Mouse (Mus musculus): ENCODE results near the gene Igdcc4. TPM values are rescaled to one million over a fixed set of nuclear protein-coding genes. Genes with fewer than 3 reads are reported as not detected.

Igdcc4 gene
- polyA plus RNA-seq, 1 experiment from 2014 or later: 15.7 TPM

DNA sequence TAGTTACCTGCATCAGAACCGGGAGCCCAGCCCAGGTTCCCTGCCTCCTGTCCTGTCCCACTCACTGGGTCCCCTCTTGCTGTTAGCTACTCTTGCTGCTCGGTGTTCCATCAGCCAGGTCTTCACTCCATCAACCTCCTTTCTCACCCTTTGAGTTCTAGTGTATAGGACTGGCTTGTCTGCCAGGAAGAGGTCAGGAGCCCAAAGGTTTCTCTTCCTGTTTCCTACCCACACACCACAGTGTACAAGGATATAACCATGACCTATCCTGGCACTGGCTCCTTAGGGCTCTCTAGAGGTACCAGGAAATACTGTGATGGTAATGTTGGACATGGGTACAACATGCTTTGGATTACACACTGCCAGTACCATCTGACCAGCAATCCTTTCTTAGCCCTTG lies 12.4 kb downstream of the Igdcc4 start:
- Histone ChIP-seq H3K4me3 (replicated peaks) (no peak overlapping the region), H3K4me1 (replicated peaks) (peaks cover 13% of the 10 kb centered on the region), H3K27me3 (no peaks in the 10 kb centered on the region), H3K27ac (no peak overlapping the region), H3K9ac (replicated peaks) (no peak overlapping the region), H3K36me3 (peaks cover 27% of the 10 kb centered on the region), H3K4me2 (no peak overlapping the region), H3K9me3 (no peaks in the 10 kb centered on the region)
- ATAC-seq (ENCODE audit: insufficient number of reproducible peaks, insufficient read depth, low FRiP score, low TSS enrichment, low read depth): no peak
- 96% methylated on average over 2 of the region's 2 CpGs for WGBS

DNA sequence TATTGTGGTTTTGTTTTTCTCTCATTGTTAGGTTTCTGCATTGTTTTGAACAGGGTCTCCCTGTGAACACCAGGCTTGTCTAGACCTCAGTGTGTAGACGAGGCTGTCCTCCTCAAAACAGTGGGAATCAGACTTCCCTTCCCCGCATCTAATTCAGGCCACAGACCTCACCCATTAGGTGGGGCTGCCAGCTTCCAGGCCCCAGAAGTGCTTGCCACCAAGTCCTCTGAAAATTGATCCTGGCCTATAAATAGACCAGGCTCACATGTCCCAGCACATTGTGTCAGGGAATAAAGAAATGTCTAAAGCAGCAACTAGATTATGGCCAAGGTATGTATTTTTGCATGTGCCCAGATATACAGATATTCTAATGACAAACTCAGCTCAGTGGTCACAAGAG lies 14.6 kb downstream of the Igdcc4 start:
- WGBS: 68% methylated on average over 2 of the region's 2 CpGs
- H3K4me1 ChIP-seq (replicated peaks): no peaks in the 10 kb centered on the region
- no peak overlapping the region for H3K9ac ChIP-seq (replicated peaks)
- H3K4me2 ChIP-seq: no peak overlapping the region
- H3K9me3 ChIP-seq: no peaks in the 10 kb centered on the region
- no peaks in the 10 kb centered on the region; the same call in 1 of the 2 replicates for H3K27me3 ChIP-seq
- H3K4me3 ChIP-seq (replicated peaks): no peak overlapping the region
- no peak overlapping the region for H3K27ac ChIP-seq
- no peak for ATAC-seq (ENCODE audit: insufficient number of reproducible peaks, insufficient read depth, low FRiP score, low TSS enrichment, low read depth)
- peaks cover 33% of the 10 kb centered on the region for H3K36me3 ChIP-seq

DNA sequence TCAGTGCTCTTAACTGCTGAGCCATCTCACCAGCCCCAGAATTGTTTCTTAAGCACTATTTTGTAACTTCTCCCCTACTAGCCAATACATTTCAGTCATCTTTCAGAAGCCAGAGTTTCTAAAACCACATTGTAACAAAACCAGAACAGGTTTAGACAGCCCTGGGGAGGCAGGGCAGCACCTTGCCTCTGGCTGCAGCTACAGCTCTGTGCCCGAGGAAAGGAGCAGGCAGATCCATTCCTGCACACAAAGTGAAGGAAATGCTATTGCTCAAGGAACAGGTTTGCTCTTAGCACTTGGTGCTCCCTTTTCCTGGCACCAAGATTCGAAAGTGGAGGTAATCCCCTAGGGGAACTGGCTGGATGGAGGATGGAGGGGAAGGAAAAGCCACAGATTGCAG lies 16.2 kb downstream of the Igdcc4 start:
- H3K27ac ChIP-seq: no peak overlapping the region
- WGBS: 62% methylated on average over 2 of the region's 2 CpGs
- 0 out of 2 replicates have a peak, but pooled peaks cover 1% of the 10 kb centered on the region for H3K4me1 ChIP-seq (replicated peaks)
- peaks cover 33% of the 10 kb centered on the region for H3K36me3 ChIP-seq
- no peak overlapping the region for H3K4me2 ChIP-seq
- no peak overlapping the region for H3K9ac ChIP-seq (replicated peaks)
- no peak overlapping the region for H3K4me3 ChIP-seq (replicated peaks)
- ATAC-seq (ENCODE audit: insufficient number of reproducible peaks, insufficient read depth, low FRiP score, low TSS enrichment, low read depth): no peak
- no peaks in the 10 kb centered on the region for H3K9me3 ChIP-seq
- peaks cover 12% of the 10 kb centered on the region for H3K27me3 ChIP-seq

DNA sequence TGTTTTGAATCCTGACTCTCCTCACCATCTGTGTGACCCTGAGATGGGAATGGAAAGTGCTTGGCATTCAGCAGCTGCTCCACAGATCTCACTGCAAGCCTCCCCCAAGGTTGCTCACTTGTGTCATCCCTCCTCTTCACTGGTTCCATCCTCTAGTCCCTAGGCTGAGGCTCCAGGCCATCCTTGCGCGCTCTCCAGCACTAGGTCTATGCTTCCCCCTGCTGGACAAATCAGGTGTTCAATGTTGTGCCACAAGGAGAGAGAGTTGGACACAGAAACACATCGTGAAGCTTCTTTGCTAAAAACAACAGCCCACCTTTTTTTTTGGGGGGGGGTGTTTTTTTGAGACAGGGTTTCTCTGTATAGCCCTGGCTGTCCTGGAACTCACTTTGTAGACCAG lies 19.6 kb downstream of the Igdcc4 start:
- H3K27ac ChIP-seq: no peak overlapping the region
- H3K9ac ChIP-seq (replicated peaks): no peak overlapping the region
- no peak overlapping the region for H3K4me3 ChIP-seq (replicated peaks)
- peak; percentile 69; the same call in 1 of the 2 replicates for ATAC-seq (ENCODE audit: insufficient number of reproducible peaks, insufficient read depth, low FRiP score, low TSS enrichment, low read depth)
- H3K36me3 ChIP-seq: peaks cover 33% of the 10 kb centered on the region
- H3K9me3 ChIP-seq: no peaks in the 10 kb centered on the region
- H3K4me2 ChIP-seq: no peak overlapping the region
- 0 out of 2 replicates have a peak, but pooled peaks cover 7% of the 10 kb centered on the region for H3K4me1 ChIP-seq (replicated peaks)
- peaks cover 37% of the 10 kb centered on the region for H3K27me3 ChIP-seq
- WGBS: 8% methylated on average over 3 of the region's 3 CpGs

DNA sequence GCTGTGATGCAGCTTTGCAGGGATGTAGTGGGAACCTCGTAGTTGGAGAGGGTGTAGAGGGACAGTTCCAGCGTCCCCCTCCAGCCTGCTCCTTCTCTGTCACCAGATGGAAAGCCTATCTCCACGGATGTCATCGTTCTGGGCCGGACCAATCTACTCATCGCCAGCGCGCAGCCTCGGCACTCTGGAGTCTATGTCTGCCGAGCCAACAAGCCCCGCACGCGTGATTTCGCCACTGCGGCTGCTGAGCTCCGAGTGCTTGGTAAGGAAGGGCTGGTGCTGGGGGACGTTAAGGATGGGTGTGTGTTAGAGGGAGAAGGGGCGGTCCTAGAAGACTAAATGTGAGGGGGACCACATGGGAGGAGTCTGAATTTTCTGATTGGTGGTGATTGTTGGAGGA lies 21.3 kb downstream of the Igdcc4 start:
- H3K36me3 ChIP-seq: peaks cover 37% of the 10 kb centered on the region
- no peaks in the 10 kb centered on the region for H3K9me3 ChIP-seq
- H3K27me3 ChIP-seq: peaks cover 37% of the 10 kb centered on the region

DNA sequence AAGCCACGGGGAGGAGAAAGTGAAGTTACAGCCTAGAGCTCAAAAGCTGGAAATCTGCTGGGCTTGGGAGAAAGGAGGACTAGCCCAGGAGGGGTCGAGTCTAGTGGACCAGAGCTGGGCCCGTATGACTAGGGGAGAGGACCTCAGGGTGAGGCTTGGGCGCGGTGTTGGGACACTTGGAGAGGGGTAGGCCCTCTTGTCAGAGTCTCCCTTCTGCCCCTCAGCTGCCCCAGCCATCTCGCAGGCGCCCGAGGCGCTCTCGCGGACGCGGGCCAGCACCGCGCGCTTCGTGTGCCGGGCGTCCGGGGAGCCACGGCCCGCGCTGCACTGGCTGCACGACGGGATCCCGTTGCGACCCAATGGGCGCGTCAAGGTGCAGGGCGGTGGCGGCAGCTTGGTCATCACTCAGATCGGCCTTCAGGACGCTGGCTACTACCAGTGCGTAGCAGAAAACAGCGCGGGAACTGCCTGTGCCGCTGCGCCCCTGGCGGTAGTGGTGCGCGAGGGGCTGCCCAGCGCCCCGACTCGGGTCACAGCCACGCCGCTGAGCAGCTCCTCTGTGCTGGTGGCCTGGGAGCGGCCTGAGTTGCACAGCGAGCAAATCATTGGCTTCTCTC lies 22.4 kb downstream of the Igdcc4 start:
- H3K9me3 ChIP-seq: no peaks in the 10 kb centered on the region
- H3K4me3 ChIP-seq (replicated peaks): peak overlapping the region; percentile 46
- H3K36me3 ChIP-seq: peaks cover 30% of the 10 kb centered on the region
- 4% methylated on average over 48 of the region's 48 CpGs for WGBS
- peak overlapping the region; percentile 83 for H3K4me2 ChIP-seq
- peak overlapping the region; percentile 70 for H3K9ac ChIP-seq (replicated peaks)
- H3K27ac ChIP-seq: no peak overlapping the region
- no peak; the same call in 1 of the 2 replicates for ATAC-seq (ENCODE audit: insufficient number of reproducible peaks, insufficient read depth, low FRiP score, low TSS enrichment, low read depth)
- peaks cover 37% of the 10 kb centered on the region for H3K27me3 ChIP-seq
- H3K4me1 ChIP-seq (replicated peaks): peaks cover 14% of the 10 kb centered on the region; the same call in 1 of the 2 replicates

More for the DNA sequence above, 21.3 kb downstream of the Igdcc4 start:
- H3K9ac ChIP-seq (replicated peaks): peak overlapping the region; percentile 19; the same call in 1 of the 2 replicates
- H3K4me1 ChIP-seq (replicated peaks): 0 out of 2 replicates have a peak, but pooled peaks cover 7% of the 10 kb centered on the region
- WGBS: 21% methylated on average over 18 of the region's 18 CpGs
- no peak overlapping the region for H3K27ac ChIP-seq
- peak overlapping the region; percentile 11; the same call in 1 of the 2 replicates for H3K4me3 ChIP-seq (replicated peaks)
- no peak for ATAC-seq (ENCODE audit: insufficient number of reproducible peaks, insufficient read depth, low FRiP score, low TSS enrichment, low read depth)
- peak overlapping the region; percentile 40 for H3K4me2 ChIP-seq

DNA sequence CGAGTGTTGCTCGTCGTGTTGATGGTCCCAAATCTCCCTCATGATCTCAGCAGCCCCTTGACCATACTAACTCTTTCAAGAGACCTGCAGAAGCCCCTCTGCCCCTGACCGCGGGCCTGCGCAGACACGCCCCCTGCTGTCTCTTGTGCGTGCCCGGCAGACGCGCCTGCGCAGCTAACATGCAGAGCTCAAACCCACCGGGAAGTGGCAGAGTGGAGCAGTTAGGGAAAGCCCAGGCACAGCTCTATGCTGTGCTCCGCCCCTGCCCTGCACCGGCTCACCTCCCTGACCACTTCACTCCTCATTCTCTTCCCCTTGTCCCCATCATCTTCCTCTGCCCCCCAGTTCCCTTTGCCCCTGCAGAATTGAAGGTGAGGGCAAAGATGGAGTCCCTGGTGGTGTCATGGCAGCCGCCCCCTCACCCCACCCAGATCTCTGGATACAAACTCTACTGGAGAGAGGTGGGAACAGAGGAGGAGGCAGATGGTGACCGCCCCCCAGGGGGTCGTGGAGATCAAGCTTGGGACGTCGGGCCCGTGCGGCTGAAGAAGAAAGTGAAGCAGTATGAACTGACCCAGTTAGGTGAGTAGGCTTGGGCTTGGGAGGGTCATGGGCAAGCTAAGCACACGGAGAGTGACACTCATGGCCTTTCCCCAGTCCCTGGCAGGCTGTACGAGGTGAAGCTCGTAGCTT lies 27.0 kb downstream of the Igdcc4 start:
- Histone ChIP-seq H3K36me3 (peaks cover 28% of the 10 kb centered on the region), H3K9me3 (no peaks in the 10 kb centered on the region), H3K4me1 (replicated peaks) (peaks cover 12% of the 10 kb centered on the region; the same call in 1 of the 2 replicates), H3K27me3 (peaks cover 20% of the 10 kb centered on the region), H3K27ac (no peak overlapping the region), H3K4me2 (peak overlapping the region; percentile 39), H3K9ac (replicated peaks) (0 out of 2 replicates have a peak overlapping the region, but pooled peaks have one; percentile 28), H3K4me3 (replicated peaks) (peak overlapping the region; percentile 4; the same call in 1 of the 2 replicates)
- no peak for ATAC-seq (ENCODE audit: insufficient number of reproducible peaks, insufficient read depth, low FRiP score, low TSS enrichment, low read depth)
- 9% methylated on average over 25 of the region's 25 CpGs for WGBS

DNA sequence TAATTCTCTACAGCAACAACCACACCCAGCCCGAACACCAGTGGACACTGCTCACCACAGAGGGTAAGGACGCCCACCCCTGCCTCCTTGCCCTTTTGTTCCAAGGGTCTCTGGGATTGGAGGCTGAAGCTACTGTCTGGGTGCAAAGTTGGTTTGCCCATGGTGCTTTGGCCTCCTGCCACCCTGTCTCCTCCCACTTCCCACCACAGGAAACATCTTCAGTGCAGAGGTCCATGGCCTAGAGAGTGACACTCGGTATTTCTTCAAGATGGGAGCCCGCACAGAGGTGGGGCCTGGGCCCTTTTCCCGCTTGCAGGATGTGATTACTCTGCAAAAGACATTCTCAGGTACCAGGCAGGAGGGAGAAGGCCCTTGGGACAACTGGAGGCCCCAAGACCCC lies 30.4 kb downstream of the Igdcc4 start:
- H3K4me2 ChIP-seq: no peak overlapping the region
- no peaks in the 10 kb centered on the region for H3K9me3 ChIP-seq
- 84% methylated on average over 5 of the region's 5 CpGs for WGBS
- H3K36me3 ChIP-seq: peaks cover 18% of the 10 kb centered on the region
- no peak overlapping the region for H3K9ac ChIP-seq (replicated peaks)
- H3K4me1 ChIP-seq (replicated peaks): peaks cover 14% of the 10 kb centered on the region; the same call in 1 of the 2 replicates
- H3K27me3 ChIP-seq: peaks cover 23% of the 10 kb centered on the region
- no peak for ATAC-seq (ENCODE audit: insufficient number of reproducible peaks, insufficient read depth, low FRiP score, low TSS enrichment, low read depth)
- no peak overlapping the region for H3K27ac ChIP-seq
- no peak overlapping the region for H3K4me3 ChIP-seq (replicated peaks)

DNA sequence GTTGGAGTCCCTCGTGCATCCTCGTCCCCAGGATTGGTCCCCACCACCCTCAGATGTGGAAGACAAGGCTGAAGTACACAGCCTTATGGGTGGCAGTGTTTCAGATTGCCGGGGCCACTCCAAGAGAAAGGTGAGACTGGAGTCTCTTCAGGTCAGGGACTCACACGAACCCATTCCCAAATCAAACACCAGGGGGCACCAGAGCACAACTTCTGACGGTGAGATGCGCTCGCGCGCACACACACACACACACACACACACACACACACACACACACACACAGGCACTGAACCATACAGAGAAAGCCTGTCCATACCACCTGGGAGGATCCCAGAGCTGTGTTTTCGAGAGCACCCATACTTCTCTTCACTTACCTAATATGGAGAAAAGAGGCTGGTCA lies 32.5 kb downstream of the Igdcc4 start:
- ATAC-seq (ENCODE audit: insufficient number of reproducible peaks, insufficient read depth, low FRiP score, low TSS enrichment, low read depth): no peak
- Histone ChIP-seq H3K4me3 (replicated peaks) (no peak overlapping the region), H3K27me3 (peaks cover 23% of the 10 kb centered on the region), H3K9me3 (no peaks in the 10 kb centered on the region), H3K4me1 (replicated peaks) (0 out of 2 replicates have a peak, but pooled peaks cover 12% of the 10 kb centered on the region), H3K4me2 (no peak overlapping the region), H3K27ac (no peak overlapping the region), H3K9ac (replicated peaks) (no peak overlapping the region), H3K36me3 (peaks cover 12% of the 10 kb centered on the region)
- WGBS: 1% methylated on average over 10 of the region's 10 CpGs

DNA sequence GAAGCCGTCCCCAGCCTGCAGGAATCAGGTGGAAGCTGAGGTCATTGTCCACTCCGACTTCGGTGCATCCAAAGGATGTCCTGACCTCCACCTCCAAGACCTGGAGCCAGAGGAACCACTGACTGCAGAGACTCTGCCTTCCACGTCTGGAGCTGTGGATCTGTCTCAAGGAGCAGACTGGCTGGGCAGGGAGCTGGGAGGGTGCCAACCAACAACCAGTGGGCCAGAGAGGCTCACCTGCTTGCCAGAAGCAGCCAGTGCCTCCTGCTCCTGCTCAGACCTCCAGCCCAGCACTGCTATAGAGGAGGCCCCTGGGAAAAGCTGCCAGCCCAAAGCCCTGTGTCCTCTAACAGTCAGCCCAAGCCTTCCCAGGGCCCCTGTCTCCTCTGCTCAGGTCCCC lies 33.8 kb downstream of the Igdcc4 start:
- WGBS: 78% methylated on average over 4 of the region's 4 CpGs
- H3K36me3 ChIP-seq: peaks cover 12% of the 10 kb centered on the region
- H3K9me3 ChIP-seq: no peaks in the 10 kb centered on the region
- H3K4me3 ChIP-seq (replicated peaks): no peak overlapping the region
- H3K9ac ChIP-seq (replicated peaks): no peak overlapping the region
- no peak for ATAC-seq (ENCODE audit: insufficient number of reproducible peaks, insufficient read depth, low FRiP score, low TSS enrichment, low read depth)
- H3K4me1 ChIP-seq (replicated peaks): 0 out of 2 replicates have a peak, but pooled peaks cover 12% of the 10 kb centered on the region
- H3K4me2 ChIP-seq: no peak overlapping the region
- H3K27me3 ChIP-seq: peaks cover 31% of the 10 kb centered on the region
- H3K27ac ChIP-seq: no peak overlapping the region

DNA sequence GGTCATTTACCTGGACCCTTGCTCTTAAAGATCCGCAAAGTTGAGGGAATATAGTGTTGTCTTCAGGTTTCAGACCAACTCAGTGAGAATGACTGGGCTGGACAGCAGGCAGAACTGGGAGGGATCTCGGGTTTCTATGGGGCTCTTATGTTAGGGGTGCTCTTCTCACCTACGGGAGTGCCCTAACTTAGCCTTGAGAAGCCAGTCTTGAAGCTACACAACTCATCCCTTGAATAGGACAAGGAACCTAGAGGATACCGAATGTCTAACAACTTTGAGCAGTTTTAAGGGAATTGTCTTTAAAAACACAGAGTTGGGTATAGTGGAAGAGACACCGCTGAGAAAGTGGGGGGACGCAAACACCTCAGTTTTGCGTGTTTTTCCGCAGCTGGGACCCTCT lies 39.2 kb downstream of the Igdcc4 start:
- Histone ChIP-seq H3K4me2 (peak overlapping the region; percentile 88), H3K36me3 (peaks cover 3% of the 10 kb centered on the region), H3K27ac (peak overlapping the region; percentile 88; the same call in 1 of the 2 replicates), H3K27me3 (peaks cover 21% of the 10 kb centered on the region), H3K9me3 (no peaks in the 10 kb centered on the region), H3K4me3 (replicated peaks) (peak overlapping the region; percentile 78), H3K9ac (replicated peaks) (peak overlapping the region; percentile 83), H3K4me1 (replicated peaks) (peaks cover 28% of the 10 kb centered on the region)
- no peak for ATAC-seq (ENCODE audit: insufficient number of reproducible peaks, insufficient read depth, low FRiP score, low TSS enrichment, low read depth)
- 1% methylated on average over 8 of the region's 8 CpGs for WGBS
